Mouse (Mus musculus) midbrain, embryonic 15.5 days (tissue): Measurements from ENCODE around the gene Runx1. TPM values are rescaled to one million over a fixed set of nuclear protein-coding genes. Genes with fewer than 3 reads are reported as not detected.

Experiments used
- ATAC-seq: fragments of 200-750 bp; cut with Nextera tagmentation; replicated peaks from 2 replicates; pipeline ENCODE4 v1.8.0; 2017; ENCODE audit warnings: moderate TSS enrichment
- H3K27ac ChIP-seq: fragments of 300-500 bp; sonication (generic); 2 replicates; pipeline ENCODE4 v1.5.1; 2015; ENCODE audit warnings: mild to moderate bottlenecking, inconsistent platforms
- H3K27me3 ChIP-seq: fragments of 300-500 bp; sonication (generic); replicated peaks from 2 replicates; pipeline ENCODE4 v1.6.1; 2015; ENCODE audit warnings: inconsistent platforms
- H3K36me3 ChIP-seq: fragments of 300-500 bp; sonication (generic); replicated peaks from 2 replicates; pipeline ENCODE4 v1.6.1; 2015; ENCODE audit warnings: inconsistent platforms
- H3K4me1 ChIP-seq: fragments of 300-500 bp; sonication (generic); 2 replicates; pipeline ENCODE4 v1.6.1; 2015; ENCODE audit warnings: inconsistent platforms
- H3K4me2 ChIP-seq: fragments of 300-500 bp; sonication (generic); 2 replicates; pipeline ENCODE4 v1.6.1; 2015; ENCODE audit warnings: inconsistent platforms, mild to moderate bottlenecking, moderate library complexity
- H3K4me3 ChIP-seq: fragments of 300-500 bp; sonication (generic); 2 replicates; pipeline ENCODE4 v1.5.1; 2015; ENCODE audit warnings: mild to moderate bottlenecking, inconsistent platforms
- H3K9ac ChIP-seq: fragments of 300-500 bp; sonication (generic); 2 replicates; pipeline ENCODE4 v1.6.1; 2015; ENCODE audit warnings: mild to moderate bottlenecking, inconsistent platforms
- H3K9me3 ChIP-seq: fragments of 300-500 bp; sonication (generic); 2 replicates; pipeline ENCODE4 v1.6.1; 2016; ENCODE audit warnings: inconsistent platforms
- WGBS: fragments of 180-500 bp; shearing (Covaris S2); methylation state at CpG from one replicate; pipeline ENCODE4 v1.1.7; 2015; ENCODE audit warnings: mixed read lengths; 5-methylcytosine and 5-hydroxymethylcytosine counted together
- polyA plus RNA-seq: library from polyadenylated mRNA; unstranded; fragments of >200 nt; fragmentation: Nextera tagmentation; extraction: Ambion mirVana; gene quantifications from 2 replicates; pipeline ENCODE4 v1.2.1, GENCODE M21; 2015

Gene Runx1
- polyA plus RNA-seq, 1 experiment from 2014 or later: 0.67 TPM

DNA sequence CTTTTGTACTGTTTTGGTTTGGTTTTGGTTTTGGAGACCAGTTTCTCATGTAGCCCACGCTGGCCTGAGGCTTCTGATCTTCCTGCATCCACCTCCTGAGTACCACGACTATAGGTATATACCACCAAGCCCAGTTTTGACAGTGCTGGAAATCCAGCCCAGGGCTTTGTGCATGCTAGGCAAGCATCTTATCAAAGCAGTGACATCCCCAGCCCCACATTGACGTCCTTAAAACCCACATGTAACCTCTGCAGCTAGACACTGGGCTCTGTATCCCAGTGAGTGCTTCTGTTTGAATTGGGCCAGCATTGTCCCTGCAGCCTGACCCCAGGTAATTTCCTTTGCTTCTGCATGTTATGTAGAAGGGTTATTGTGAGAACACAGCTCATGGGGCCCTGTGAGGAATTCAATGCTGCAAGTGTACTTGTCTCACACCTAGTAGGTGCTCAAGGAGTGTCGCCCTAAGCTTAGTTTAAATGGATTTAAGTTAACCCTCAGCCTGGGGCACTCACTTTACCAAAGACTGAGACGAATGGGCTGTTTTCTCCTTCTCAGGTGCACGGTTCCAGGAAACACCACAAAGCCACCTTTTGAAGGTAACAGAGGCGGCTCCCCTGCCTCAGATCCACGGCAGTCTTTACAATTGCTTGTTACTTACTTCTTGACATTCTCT lies 15.2 kb downstream of the Runx1 start:
- no peak overlapping the region for H3K4me3 ChIP-seq
- no peaks in the 10 kb centered on the region for H3K4me1 ChIP-seq
- no peaks in the 10 kb centered on the region for H3K27me3 ChIP-seq
- H3K27ac ChIP-seq: no peak overlapping the region
- no peak overlapping the region for H3K4me2 ChIP-seq
- no peak for ATAC-seq
- H3K9ac ChIP-seq: no peak overlapping the region
- no peaks in the 10 kb centered on the region for H3K36me3 ChIP-seq
- 88% methylated on average over 8 of the region's 8 CpGs for WGBS
- no peaks in the 10 kb centered on the region for H3K9me3 ChIP-seq

DNA sequence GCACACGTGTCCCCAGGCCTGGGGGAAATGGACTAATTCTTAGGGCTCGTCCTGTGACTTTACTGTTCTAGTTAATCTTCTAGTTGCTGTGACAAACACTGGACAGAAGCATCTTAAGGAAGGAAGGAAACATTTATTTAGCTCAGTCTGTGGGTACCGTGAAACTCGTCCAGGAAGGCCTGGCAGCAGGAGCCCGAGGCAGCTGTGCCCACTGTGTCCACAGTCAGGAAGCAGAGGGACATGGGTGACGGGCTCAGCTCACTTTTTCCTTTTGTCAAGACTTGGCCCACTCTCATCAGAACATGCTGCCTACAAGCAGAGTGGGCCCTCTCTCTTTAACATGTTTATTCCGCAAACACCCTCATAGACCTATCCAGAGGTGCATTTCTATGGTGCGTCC lies 18.2 kb downstream of the Runx1 start:
- no peak overlapping the region for H3K4me2 ChIP-seq
- H3K9me3 ChIP-seq: no peaks in the 10 kb centered on the region
- WGBS: 89% methylated on average over 8 of the region's 8 CpGs
- no peak overlapping the region for H3K27ac ChIP-seq
- no peak for ATAC-seq
- H3K4me3 ChIP-seq: no peak overlapping the region
- no peaks in the 10 kb centered on the region for H3K27me3 ChIP-seq
- H3K9ac ChIP-seq: no peak overlapping the region
- no peaks in the 10 kb centered on the region for H3K4me1 ChIP-seq
- H3K36me3 ChIP-seq: no peaks in the 10 kb centered on the region

DNA sequence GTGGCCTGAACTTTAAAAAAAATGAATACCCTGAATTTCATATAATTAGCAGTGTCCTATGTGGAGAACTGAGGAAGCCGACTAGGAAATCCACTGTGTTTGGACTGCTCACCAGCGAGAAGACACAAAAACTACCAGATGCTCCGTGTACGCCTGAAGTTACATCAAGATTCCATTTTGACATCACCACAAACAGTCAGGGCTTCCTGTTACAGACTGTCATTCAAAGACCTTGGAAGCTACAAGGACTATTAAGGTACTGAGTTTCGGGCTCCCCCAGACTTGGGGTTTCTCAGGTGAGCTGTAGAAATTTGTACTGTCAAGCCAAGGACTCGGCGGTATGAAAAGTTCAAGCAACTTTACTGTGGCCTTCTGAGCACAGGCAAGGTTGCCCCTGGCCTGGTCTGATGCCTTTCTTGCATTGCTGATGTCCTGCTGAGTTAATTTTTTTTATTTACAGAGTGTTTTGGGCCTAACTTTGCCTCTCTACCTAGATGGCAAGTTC lies 22.8 kb downstream of the Runx1 start:
- H3K9me3 ChIP-seq: no peaks in the 10 kb centered on the region
- ATAC-seq: no peak
- no peaks in the 10 kb centered on the region for H3K27me3 ChIP-seq

DNA sequence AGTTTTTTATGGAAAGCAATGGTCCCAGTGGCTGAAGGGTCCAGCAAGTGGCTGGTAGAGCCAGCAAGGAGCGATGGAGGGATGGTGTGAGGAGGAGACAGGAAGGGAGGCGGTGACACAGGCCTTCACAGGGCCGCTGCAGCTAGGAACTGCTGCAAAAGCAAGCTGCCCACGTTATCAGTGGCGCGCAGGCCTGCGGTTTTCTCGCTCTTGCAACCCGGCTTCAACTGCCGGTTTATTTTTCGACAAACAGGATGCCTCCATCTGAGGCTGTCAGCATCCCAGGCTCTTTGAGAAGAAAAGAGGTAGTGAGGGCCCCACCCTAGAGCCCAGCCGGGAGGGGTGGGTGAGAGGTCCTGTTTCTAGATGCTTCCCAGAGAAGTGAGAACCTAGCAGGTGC lies 24.4 kb downstream of the Runx1 start:
- no peaks in the 10 kb centered on the region for H3K9me3 ChIP-seq
- no peaks in the 10 kb centered on the region for H3K36me3 ChIP-seq
- H3K9ac ChIP-seq: no peak overlapping the region
- no peak overlapping the region for H3K27ac ChIP-seq
- H3K27me3 ChIP-seq: no peaks in the 10 kb centered on the region
- H3K4me3 ChIP-seq: no peak overlapping the region
- H3K4me1 ChIP-seq: no peaks in the 10 kb centered on the region
- ATAC-seq: no peak
- WGBS: 85% methylated on average over 12 of the region's 12 CpGs
- H3K4me2 ChIP-seq: no peak overlapping the region

More for the DNA sequence above, 22.8 kb downstream of the Runx1 start:
- Histone ChIP-seq H3K9ac (no peak overlapping the region), H3K27ac (no peak overlapping the region), H3K4me3 (no peak overlapping the region), H3K36me3 (no peaks in the 10 kb centered on the region), H3K4me2 (no peak overlapping the region), H3K4me1 (no peaks in the 10 kb centered on the region)
- 91% methylated on average over 7 of the region's 7 CpGs for WGBS

DNA sequence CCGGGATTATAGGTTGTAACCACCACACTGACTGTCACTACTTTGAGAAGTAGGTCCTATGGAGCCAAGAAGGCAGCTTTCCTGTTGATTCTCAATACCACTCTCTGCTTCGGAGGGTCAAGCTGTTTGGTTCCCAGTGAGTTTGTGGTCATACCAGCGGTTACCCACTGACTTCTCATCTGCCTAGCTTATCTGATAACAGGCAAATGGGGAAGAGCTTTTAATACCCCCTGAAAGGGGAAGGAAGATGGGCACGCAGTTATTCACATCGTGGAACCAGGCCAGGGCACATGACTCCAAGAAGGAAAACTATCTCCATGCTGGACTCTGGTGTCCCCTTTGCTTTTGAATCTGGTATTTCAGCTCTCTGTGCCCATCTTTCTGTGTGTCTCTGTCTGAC lies 25.1 kb downstream of the Runx1 start:
- ATAC-seq: no peak
- Histone ChIP-seq H3K4me3 (no peak overlapping the region), H3K36me3 (no peaks in the 10 kb centered on the region), H3K4me2 (no peak overlapping the region), H3K4me1 (no peaks in the 10 kb centered on the region), H3K27ac (no peak overlapping the region), H3K9me3 (no peaks in the 10 kb centered on the region), H3K9ac (no peak overlapping the region), H3K27me3 (no peaks in the 10 kb centered on the region)
- WGBS: 90% methylated on average over 5 of the region's 5 CpGs

DNA sequence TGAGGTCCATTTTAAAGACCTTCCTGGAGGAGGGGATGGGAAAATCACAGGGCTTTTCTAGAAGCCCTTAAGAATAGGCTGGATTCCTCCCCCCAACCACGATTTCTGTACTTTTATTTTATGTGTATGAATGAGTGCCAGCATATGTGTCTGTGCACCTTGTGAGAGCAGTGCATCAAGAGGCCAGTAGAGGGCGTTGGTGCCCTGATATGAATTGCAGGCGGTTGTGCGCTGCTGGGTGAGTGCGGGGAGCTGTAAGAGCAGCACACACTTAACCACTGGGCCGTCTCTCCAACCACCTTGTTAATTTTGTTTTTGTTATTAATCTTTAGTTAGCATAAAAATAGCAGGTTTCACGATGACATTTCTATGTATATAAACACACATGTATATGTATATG lies 26.0 kb downstream of the Runx1 start:
- WGBS: 91% methylated on average over 7 of the region's 7 CpGs
- ATAC-seq: no peak
- Histone ChIP-seq H3K9ac (no peak overlapping the region), H3K4me1 (no peaks in the 10 kb centered on the region), H3K27me3 (no peaks in the 10 kb centered on the region), H3K27ac (no peak overlapping the region), H3K4me2 (no peak overlapping the region), H3K4me3 (no peak overlapping the region), H3K9me3 (no peaks in the 10 kb centered on the region), H3K36me3 (no peaks in the 10 kb centered on the region)

DNA sequence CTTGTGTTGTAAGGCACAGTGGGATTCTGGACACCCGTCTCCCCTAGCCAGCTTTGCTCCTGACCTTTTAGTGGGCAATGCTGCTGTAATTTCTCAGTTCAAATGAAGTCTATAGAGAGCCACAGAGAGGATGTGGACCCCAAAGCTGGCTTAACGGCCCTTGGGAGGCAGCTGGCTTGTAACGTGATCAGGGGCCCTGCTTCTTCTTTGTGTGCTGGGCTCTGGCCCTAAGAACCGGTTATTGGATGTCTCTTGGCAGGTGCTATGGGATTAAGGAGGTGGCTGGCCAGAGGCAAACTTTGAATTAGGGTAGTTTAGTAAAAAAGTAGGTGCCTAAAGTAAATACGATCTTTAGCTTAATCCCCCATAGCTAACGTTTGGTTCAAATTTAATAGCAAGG lies 31.8 kb downstream of the Runx1 start:
- no peaks in the 10 kb centered on the region for H3K36me3 ChIP-seq
- H3K9ac ChIP-seq: no peak overlapping the region
- WGBS: 22% methylated on average over 6 of the region's 6 CpGs
- no peak overlapping the region for H3K27ac ChIP-seq
- H3K4me3 ChIP-seq: no peak overlapping the region
- H3K27me3 ChIP-seq: no peaks in the 10 kb centered on the region
- no peaks in the 10 kb centered on the region for H3K9me3 ChIP-seq
- ATAC-seq: no peak
- H3K4me2 ChIP-seq: no peak overlapping the region
- H3K4me1 ChIP-seq: peaks cover 2% of the 10 kb centered on the region; the same call in 1 of the 2 replicates

DNA sequence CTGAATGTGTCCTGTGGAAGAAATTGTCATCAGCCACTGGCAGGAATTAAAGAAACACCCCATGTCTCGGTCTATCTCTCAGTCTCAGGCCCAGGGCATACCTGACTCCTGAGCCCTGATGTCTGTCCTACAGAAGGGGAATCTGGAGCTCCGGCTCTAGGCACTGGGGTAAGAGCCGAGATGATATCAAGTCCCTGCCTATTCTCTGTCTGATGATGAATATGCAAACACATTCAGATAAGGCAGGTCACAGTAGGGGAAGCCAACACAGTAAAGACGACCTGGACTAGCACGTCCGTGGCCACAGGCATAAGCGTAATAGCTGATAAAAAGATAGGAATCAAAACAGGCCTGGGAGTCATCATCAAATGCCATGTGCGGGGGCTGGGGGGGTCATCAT lies 32.2 kb downstream of the Runx1 start:
- ATAC-seq: no peak
- no peaks in the 10 kb centered on the region for H3K27me3 ChIP-seq
- WGBS: 49% methylated on average over 8 of the region's 8 CpGs

DNA sequence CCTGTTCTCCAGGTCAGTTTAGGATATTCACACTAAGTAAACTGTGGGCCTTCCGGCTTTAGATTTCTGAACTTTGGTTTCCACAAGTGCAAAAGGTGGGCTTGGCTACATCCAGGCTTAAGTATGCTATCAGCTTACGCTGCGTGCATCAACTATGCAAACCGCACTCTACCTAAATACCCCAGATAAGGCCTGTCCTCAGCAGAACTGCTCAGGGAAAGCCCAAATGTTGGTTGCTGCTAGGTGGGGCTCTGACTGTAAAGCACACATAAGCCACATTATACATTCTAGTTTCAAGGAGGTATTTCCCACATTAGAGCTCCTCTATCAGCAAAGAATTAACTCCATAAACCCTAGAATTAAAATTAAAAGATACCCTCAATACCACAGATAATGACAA lies 33.0 kb downstream of the Runx1 start:
- Histone ChIP-seq H3K36me3 (no peaks in the 10 kb centered on the region), H3K4me3 (no peak overlapping the region), H3K4me2 (no peak overlapping the region), H3K27ac (no peak overlapping the region), H3K27me3 (no peaks in the 10 kb centered on the region), H3K4me1 (peaks cover 2% of the 10 kb centered on the region; the same call in 1 of the 2 replicates), H3K9me3 (no peaks in the 10 kb centered on the region), H3K9ac (no peak overlapping the region)
- no peak for ATAC-seq
- WGBS: 94% methylated on average over 4 of the region's 4 CpGs

More for the DNA sequence above, 32.2 kb downstream of the Runx1 start:
- no peaks in the 10 kb centered on the region for H3K9me3 ChIP-seq
- H3K36me3 ChIP-seq: no peaks in the 10 kb centered on the region
- peaks cover 2% of the 10 kb centered on the region; the same call in 1 of the 2 replicates for H3K4me1 ChIP-seq
- H3K27ac ChIP-seq: no peak overlapping the region
- no peak overlapping the region for H3K9ac ChIP-seq
- H3K4me2 ChIP-seq: no peak overlapping the region
- H3K4me3 ChIP-seq: no peak overlapping the region

DNA sequence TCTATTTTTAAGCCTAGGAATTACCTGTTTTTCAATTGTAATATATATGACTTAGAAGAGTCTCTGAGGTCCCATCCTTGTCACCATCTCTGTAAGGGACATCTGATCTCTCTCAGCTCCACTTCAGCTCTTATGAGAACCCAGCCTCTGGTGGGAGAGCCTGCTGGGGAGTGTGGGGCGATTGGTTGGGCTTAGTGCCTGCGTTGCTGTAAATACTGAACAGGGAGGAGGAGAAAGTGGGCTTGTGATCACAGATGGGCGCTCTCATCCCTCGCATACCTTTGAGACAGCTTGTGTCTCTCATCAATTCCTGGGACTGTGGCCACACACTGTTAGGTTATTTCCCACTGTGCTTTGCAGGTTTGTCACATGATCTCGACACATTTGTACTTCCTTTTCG lies 35.3 kb downstream of the Runx1 start:
- Histone ChIP-seq H3K4me3 (no peak overlapping the region), H3K4me1 (peaks cover 2% of the 10 kb centered on the region; the same call in 1 of the 2 replicates), H3K36me3 (no peaks in the 10 kb centered on the region), H3K27ac (no peak overlapping the region), H3K9me3 (no peaks in the 10 kb centered on the region), H3K27me3 (no peaks in the 10 kb centered on the region), H3K4me2 (no peak overlapping the region), H3K9ac (no peak overlapping the region)
- WGBS: 85% methylated on average over 6 of the region's 6 CpGs
- no peak for ATAC-seq

DNA sequence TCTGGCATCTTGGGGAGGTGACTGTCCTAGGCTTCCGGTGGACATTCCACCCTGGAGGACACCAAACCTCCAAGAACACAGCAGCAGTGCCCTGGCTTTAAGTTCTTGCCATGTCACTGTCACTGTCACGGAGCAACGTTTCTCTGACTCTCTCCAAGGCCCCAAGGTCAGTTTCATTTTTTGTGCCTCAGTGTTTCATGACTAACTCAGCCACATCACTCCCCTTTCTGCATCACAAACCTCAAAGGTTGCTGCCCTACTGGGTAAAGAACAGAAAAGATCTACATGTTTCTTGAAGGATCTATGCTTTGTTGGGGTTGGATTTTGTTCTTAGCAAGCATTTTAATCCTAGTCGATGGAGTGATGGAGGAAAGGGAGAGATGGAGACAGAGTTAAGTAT lies 36.1 kb downstream of the Runx1 start:
- no peaks in the 10 kb centered on the region for H3K9me3 ChIP-seq
- H3K27me3 ChIP-seq: no peaks in the 10 kb centered on the region
- no peak overlapping the region for H3K4me2 ChIP-seq
- H3K36me3 ChIP-seq: no peaks in the 10 kb centered on the region
- WGBS: 84% methylated on average over 4 of the region's 4 CpGs
- no peak overlapping the region for H3K9ac ChIP-seq
- H3K27ac ChIP-seq: no peak overlapping the region
- ATAC-seq: no peak
- no peak overlapping the region for H3K4me3 ChIP-seq
- peaks cover 2% of the 10 kb centered on the region; the same call in 1 of the 2 replicates for H3K4me1 ChIP-seq

DNA sequence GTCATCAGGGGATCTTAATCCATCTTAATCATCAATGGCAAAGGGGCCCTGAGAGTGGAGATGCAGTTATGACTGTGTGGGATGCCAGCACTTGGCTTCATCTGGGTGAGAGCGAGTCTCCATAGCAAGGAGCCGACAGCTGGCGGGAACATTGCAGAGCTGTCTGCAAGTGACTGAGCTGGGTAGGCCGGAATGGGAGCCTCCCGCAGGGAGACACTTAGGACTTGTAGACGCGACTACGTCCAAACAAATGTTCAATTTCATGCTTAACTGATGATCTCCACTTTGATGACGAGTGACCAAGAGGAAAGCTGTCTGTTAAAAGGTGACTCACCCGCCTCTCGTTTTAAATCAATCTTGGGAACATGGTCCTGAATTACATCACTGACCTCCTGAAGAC lies 37.5 kb downstream of the Runx1 start:
- no peak overlapping the region for H3K4me2 ChIP-seq
- WGBS: 43% methylated on average over 11 of the region's 11 CpGs
- H3K4me3 ChIP-seq: no peak overlapping the region
- H3K27ac ChIP-seq: no peak overlapping the region
- H3K36me3 ChIP-seq: no peaks in the 10 kb centered on the region
- no peaks in the 10 kb centered on the region for H3K4me1 ChIP-seq
- no peaks in the 10 kb centered on the region for H3K27me3 ChIP-seq
- H3K9me3 ChIP-seq: no peaks in the 10 kb centered on the region
- ATAC-seq: no peak
- H3K9ac ChIP-seq: no peak overlapping the region

DNA sequence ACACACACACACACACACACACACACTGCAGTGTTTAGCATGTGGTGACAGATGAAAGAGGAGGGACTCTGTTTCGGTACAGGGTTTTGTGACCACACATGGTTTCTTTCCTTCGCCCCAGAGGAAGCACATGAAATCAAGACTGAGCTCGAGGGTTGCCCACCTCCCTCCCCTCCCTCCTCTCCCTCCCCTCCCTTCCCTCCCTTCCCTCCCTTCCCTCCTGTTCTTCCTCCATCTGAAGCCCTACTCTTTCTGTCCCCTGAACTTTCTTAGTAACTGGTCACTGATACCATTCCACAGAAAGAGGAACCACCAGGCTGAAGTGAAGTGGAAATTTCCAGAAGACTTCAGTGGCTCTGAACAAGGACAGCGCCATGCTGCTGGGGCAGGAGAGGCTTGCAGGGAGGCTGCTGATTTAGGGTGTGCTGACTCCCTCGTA lies 39.0 kb downstream of the Runx1 start:
- Histone ChIP-seq H3K4me3 (no peak overlapping the region), H3K4me2 (no peak overlapping the region), H3K36me3 (no peaks in the 10 kb centered on the region), H3K4me1 (no peaks in the 10 kb centered on the region), H3K9ac (no peak overlapping the region), H3K27ac (no peak overlapping the region), H3K27me3 (no peaks in the 10 kb centered on the region), H3K9me3 (no peaks in the 10 kb centered on the region)
- WGBS: 79% methylated on average over 5 of the region's 5 CpGs
- no peak for ATAC-seq
